Mouse (Mus musculus): ENCODE results near the gene Nup188.

- no peak for TF ChIP-seq CTCF (IDR thresholded peaks at IDR 0.05; ENCODE audit: extremely low read depth, insufficient read depth, low read length)
- TF ChIP-seq POLR2A (IDR thresholded peaks at IDR 0.05; ENCODE audit: extremely low read depth, insufficient read depth, low read length) = no peak
These were observed 32.4 kb upstream of the Nup188 start for GRCm38 (mm10) chr2:30253809-30254208.
